27 mouse cellular contexts compared by ENCODE assay signal in the genomic region with DNA sequence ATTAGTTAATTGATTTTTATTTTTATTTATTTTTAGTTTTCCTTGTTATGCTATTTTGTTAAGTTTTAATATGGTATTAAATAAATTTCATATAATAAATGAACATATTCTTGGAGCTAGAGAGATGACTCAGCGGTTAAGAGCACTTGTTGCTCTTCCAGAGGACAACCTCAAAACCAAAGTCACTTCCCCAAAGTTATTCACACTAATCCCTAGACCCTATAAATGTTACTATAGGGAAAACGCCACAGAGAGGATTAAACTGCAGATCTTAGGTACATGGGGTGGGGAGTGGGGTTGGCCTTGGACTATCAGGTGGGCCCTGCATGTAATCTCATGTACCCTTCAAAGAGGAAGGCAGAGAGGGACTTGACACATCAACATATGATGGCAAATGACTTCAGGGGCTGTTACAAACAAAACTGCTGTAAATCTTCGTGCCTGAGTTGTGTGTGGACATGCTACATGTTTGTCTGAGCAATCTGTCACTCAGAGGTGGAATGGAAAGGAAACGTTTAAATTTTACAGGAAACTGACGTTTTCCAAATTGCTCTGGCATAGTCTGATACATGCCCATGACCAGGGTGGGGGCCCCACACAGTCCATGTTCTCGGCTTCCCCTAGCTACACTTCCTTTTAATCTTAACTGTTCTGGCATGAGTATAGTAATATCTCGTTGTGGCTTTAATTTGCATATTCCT.
"Had no signal": no experiment of that assay in that cellular context is flagged by ENCODE, and none has a peak within 500 bp of the region (broad histone marks: within the 10 kb centered on the region; RNA-seq: fewer than 3 reads in every experiment).

No protein-coding gene starts in this region.

- H3K4me1 ChIP-seq: hindbrain, embryonic 13.5 days; hindbrain, embryonic 15.5 days; kidney, embryonic 15.5 days; limb, embryonic 10.5 days; limb, embryonic 12.5 days; liver, embryonic 13.5 days; liver, embryonic 15.5 days had no signal

- H3K4me3 ChIP-seq: gastrocnemius, adult 2 months; heart, adult 2 months; heart, embryonic 13.5 days; heart, embryonic 15.5 days; hindbrain, embryonic 13.5 days; hindbrain, embryonic 15.5 days; kidney, embryonic 15.5 days; left cerebral cortex, adult 2 months; limb, embryonic 10.5 days; limb, embryonic 12.5 days; liver, embryonic 13.5 days; liver, embryonic 15.5 days had no signal

- H3K27me3 ChIP-seq: heart, embryonic 15.5 days; hindbrain, embryonic 13.5 days; hindbrain, embryonic 15.5 days; limb, embryonic 12.5 days; liver, embryonic 13.5 days; liver, embryonic 15.5 days had no signal

- H3K9ac ChIP-seq: heart, embryonic 13.5 days; heart, embryonic 15.5 days; hindbrain, embryonic 13.5 days; hindbrain, embryonic 15.5 days; kidney, embryonic 15.5 days; limb, embryonic 12.5 days; liver, embryonic 13.5 days; liver, embryonic 15.5 days had no signal

- H3K9me3 ChIP-seq: heart, embryonic 13.5 days; heart, embryonic 15.5 days; hindbrain, embryonic 13.5 days; hindbrain, embryonic 15.5 days; kidney, embryonic 15.5 days; limb, embryonic 10.5 days; limb, embryonic 12.5 days; liver, embryonic 13.5 days; liver, embryonic 15.5 days had no signal

- H3K27ac ChIP-seq: gastrocnemius, adult 2 months; heart, adult 2 months; heart, embryonic 13.5 days; heart, embryonic 15.5 days; hindbrain, embryonic 13.5 days; hindbrain, embryonic 15.5 days; hindbrain, postnatal 0 days; kidney, embryonic 15.5 days; kidney, postnatal 0 days; left cerebral cortex, adult 2 months; limb, embryonic 10.5 days; limb, embryonic 12.5 days; liver, embryonic 13.5 days; liver, embryonic 15.5 days had no signal

- ATAC-seq: hindbrain, postnatal 0 days; intestine, embryonic 16.5 days had no signal

- H3K36me3 ChIP-seq: heart, embryonic 13.5 days; heart, embryonic 15.5 days; hindbrain, embryonic 13.5 days; hindbrain, embryonic 15.5 days; kidney, embryonic 15.5 days; limb, embryonic 10.5 days; limb, embryonic 12.5 days; liver, embryonic 13.5 days; liver, embryonic 15.5 days had no signal

- DNase-seq: gastrocnemius, adult 2 months; gastrocnemius, postnatal 10 days; gastrocnemius, postnatal 25 days; heart, adult 11 months; heart, adult 2 months; heart, postnatal 14 days; heart, postnatal 4 days; kidney, adult 11 months; kidney, adult 2 months; kidney, adult 9 months; kidney, postnatal 14 days; kidney, postnatal 36 days; layer of hippocampus, adult 9-11 months; liver; liver, embryonic 13.5 days had no signal
